Mouse (Mus musculus) heart, postnatal 0 days (tissue): ENCODE measurements around the gene Xirp1.

Source experiments
- CTCF ChIP-seq: IDR thresholded peaks from 2 replicates; pipeline ENCODE4 v1.5.1; 2016; ENCODE audit warnings: antibody characterized with exemption, control low read depth, low read depth
- EP300 ChIP-seq: IDR thresholded peaks from 2 replicates; pipeline ENCODE4 v1.6.1; 2016; ENCODE audit warnings: antibody characterized with exemption, low read depth

DNA sequence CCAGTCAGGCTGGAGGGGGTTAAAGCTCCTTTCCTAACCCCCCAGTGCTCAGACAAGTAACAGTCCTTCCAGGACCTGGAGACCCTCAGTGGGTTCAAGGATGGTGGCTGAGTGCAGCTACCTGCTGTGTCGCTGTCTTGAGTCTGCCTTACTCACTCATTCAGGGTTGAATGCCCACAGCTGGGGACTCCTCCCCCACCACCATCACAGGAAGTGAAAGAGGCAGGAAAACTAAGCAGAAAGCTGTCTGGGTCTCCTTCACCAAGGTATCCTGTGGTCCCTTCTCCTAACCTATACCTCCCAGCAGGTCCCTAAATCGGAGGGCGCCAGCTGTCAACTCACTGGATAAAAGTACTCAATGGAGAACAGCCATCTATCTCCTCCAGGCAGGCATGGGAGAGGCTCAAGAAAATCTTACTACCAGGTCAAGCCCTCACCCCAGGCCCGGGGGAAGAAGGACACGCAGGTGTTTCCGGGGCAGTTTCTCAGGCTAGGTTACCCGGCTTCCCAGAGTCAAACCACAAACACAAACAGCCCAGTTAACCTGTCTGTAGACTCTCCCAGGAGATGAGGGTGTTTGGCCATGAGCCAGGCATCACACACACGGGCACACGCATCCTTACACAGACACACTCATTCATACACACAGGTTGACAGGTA, 45.1 kb downstream of the Xirp1 start:
- TF ChIP-seq CTCF (no peak), EP300 (no peak)
